Mouse (Mus musculus): Measurements from ENCODE around the gene Cfap77. TPM values are rescaled to one million over a fixed set of nuclear protein-coding genes. Genes with fewer than 3 reads are reported as not detected.
"Not testable (repeated sequence)": the region's sequence is repeated elsewhere in the genome, so short reads cannot be mapped to it uniquely, and the experiment has no call there.

The Cfap77 gene
- polyA plus RNA-seq (2016; fragmentation: Nextera tagmentation; extraction: Ambion mirVana): 0.29 and 0.44 TPM in 2 replicates

GRCm38 (mm10) chr2:29054991-29055390 is at the start of gene Cfap77:
Cfap77 (minus strand) TSS chr2:29055066.
- Histone ChIP-seq H3K27ac (peak within 1 kb of the TSS; percentile 87), H3K9me3 (replicated peaks) (no peaks in the 10 kb centered on the region), H3K4me3 (peak within 1 kb of the TSS; percentile 63), H3K27me3 (ENCODE audit: low read depth, poor library complexity, severe bottlenecking) (peaks cover 73% of the 10 kb centered on the region), H3K4me1 (peaks cover 10% of the 10 kb centered on the region), H3K36me3 (no peaks in the 10 kb centered on the region)
- WGBS: under 1% methylated on average over 25 of the region's 25 CpGs
- DNase-seq (ENCODE audit: low spot score): peak; percentile 76

GRCm38 (mm10) chr2:29102416-29103377 is 47.8 kb upstream of the Cfap77 start:
- H3K27me3 ChIP-seq (ENCODE audit: low read depth, poor library complexity, severe bottlenecking); DNase-seq (ENCODE audit: low spot score); H3K27ac ChIP-seq; H3K9me3 ChIP-seq (replicated peaks); H3K4me1 ChIP-seq; H3K36me3 ChIP-seq; H3K4me3 ChIP-seq: not testable (repeated sequence)
- WGBS: 86% methylated on average over 10 of the region's 10 CpGs

- H3K36me3 ChIP-seq: no peaks in the 10 kb centered on the region
- H3K9me3 ChIP-seq (replicated peaks): no peaks in the 10 kb centered on the region
- WGBS: 79% methylated on average over 7 of the region's 7 CpGs
- H3K4me1 ChIP-seq: peaks cover 5% of the 10 kb centered on the region
- no peak overlapping the region for H3K27ac ChIP-seq
- H3K4me3 ChIP-seq: no peak overlapping the region
- DNase-seq (ENCODE audit: low spot score): no peak
- H3K27me3 ChIP-seq (ENCODE audit: low read depth, poor library complexity, severe bottlenecking): no peaks in the 10 kb centered on the region
These were observed 46.1 kb upstream of the Cfap77 start for GRCm38 (mm10) chr2:29100822-29101534.

GRCm38 (mm10) chr2:29099646-29100045 is 44.8 kb upstream of the Cfap77 start:
- H3K4me1 ChIP-seq: peaks cover 5% of the 10 kb centered on the region
- no peak for DNase-seq (ENCODE audit: low spot score)
- no peaks in the 10 kb centered on the region for H3K36me3 ChIP-seq
- H3K27ac ChIP-seq: no peak overlapping the region
- H3K4me3 ChIP-seq: no peak overlapping the region
- no peaks in the 10 kb centered on the region for H3K9me3 ChIP-seq (replicated peaks)
- 91% methylated on average over 14 of the region's 14 CpGs for WGBS
- no peaks in the 10 kb centered on the region for H3K27me3 ChIP-seq (ENCODE audit: low read depth, poor library complexity, severe bottlenecking)

- WGBS: 66% methylated on average over 8 of the region's 8 CpGs
- peaks cover 5% of the 10 kb centered on the region for H3K4me1 ChIP-seq
- DNase-seq (ENCODE audit: low spot score): no peak
These were observed 43.9 kb upstream of the Cfap77 start for GRCm38 (mm10) chr2:29098786-29099185.

GRCm38 (mm10) chr2:29097955-29098354 is 43.1 kb upstream of the Cfap77 start:
- WGBS: 95% methylated on average over 5 of the region's 5 CpGs
- not testable (repeated sequence) for H3K27ac ChIP-seq; DNase-seq (ENCODE audit: low spot score); H3K27me3 ChIP-seq (ENCODE audit: low read depth, poor library complexity, severe bottlenecking); H3K4me1 ChIP-seq; H3K9me3 ChIP-seq (replicated peaks); H3K4me3 ChIP-seq; H3K36me3 ChIP-seq

More at GRCm38 (mm10) chr2:29098786-29099185, 43.9 kb upstream of the Cfap77 start:
- H3K9me3 ChIP-seq (replicated peaks): no peaks in the 10 kb centered on the region
- H3K36me3 ChIP-seq: no peaks in the 10 kb centered on the region
- H3K27ac ChIP-seq: peak overlapping the region; percentile 42; the same call in 1 of the 2 replicates
- no peaks in the 10 kb centered on the region for H3K27me3 ChIP-seq (ENCODE audit: low read depth, poor library complexity, severe bottlenecking)
- H3K4me3 ChIP-seq: no peak overlapping the region

GRCm38 (mm10) chr2:29097465-29097864 is 42.6 kb upstream of the Cfap77 start:
- no peaks in the 10 kb centered on the region for H3K36me3 ChIP-seq
- whole genome bisulfite sequencing: 86% methylated on average over 3 of the region's 3 CpGs

GRCm38 (mm10) chr2:29096751-29097150 is 41.9 kb upstream of the Cfap77 start:
- 80% methylated on average over 4 of the region's 4 CpGs for WGBS
- peaks cover 5% of the 10 kb centered on the region for H3K4me1 ChIP-seq
- no peaks in the 10 kb centered on the region for H3K27me3 ChIP-seq (ENCODE audit: low read depth, poor library complexity, severe bottlenecking)
- no peak for DNase-seq (ENCODE audit: low spot score)
- H3K36me3 ChIP-seq: no peaks in the 10 kb centered on the region
- no peak overlapping the region for H3K27ac ChIP-seq
- H3K9me3 ChIP-seq (replicated peaks): no peaks in the 10 kb centered on the region
- H3K4me3 ChIP-seq: no peak overlapping the region

More at GRCm38 (mm10) chr2:29097465-29097864, 42.6 kb upstream of the Cfap77 start:
- no peak for DNase-seq (ENCODE audit: low spot score)
- no peak overlapping the region for H3K27ac ChIP-seq
- no peaks in the 10 kb centered on the region for H3K27me3 ChIP-seq (ENCODE audit: low read depth, poor library complexity, severe bottlenecking)
- H3K4me3 ChIP-seq: no peak overlapping the region
- H3K9me3 ChIP-seq (replicated peaks): no peaks in the 10 kb centered on the region
- peaks cover 5% of the 10 kb centered on the region for H3K4me1 ChIP-seq

- no peak for DNase-seq (ENCODE audit: low spot score)
- no peaks in the 10 kb centered on the region for H3K36me3 ChIP-seq
- H3K27ac ChIP-seq: no peak overlapping the region
- no peaks in the 10 kb centered on the region for H3K9me3 ChIP-seq (replicated peaks)
- 93% methylated on average over 8 of the region's 8 CpGs for WGBS
- H3K4me1 ChIP-seq: peaks cover 5% of the 10 kb centered on the region
- H3K4me3 ChIP-seq: no peak overlapping the region
- no peaks in the 10 kb centered on the region for H3K27me3 ChIP-seq (ENCODE audit: low read depth, poor library complexity, severe bottlenecking)
These were observed 40.8 kb upstream of the Cfap77 start for GRCm38 (mm10) chr2:29095674-29096073.

- not testable (repeated sequence) for H3K27me3 ChIP-seq (ENCODE audit: low read depth, poor library complexity, severe bottlenecking); H3K9me3 ChIP-seq (replicated peaks); H3K4me3 ChIP-seq; H3K27ac ChIP-seq; H3K4me1 ChIP-seq; DNase-seq (ENCODE audit: low spot score)
- H3K36me3 ChIP-seq: peaks cover 32% of the 10 kb centered on the region
- 91% methylated on average over 6 of the region's 6 CpGs for WGBS
These were observed 34.4 kb upstream of the Cfap77 start for GRCm38 (mm10) chr2:29089276-29089675.

GRCm38 (mm10) chr2:29086026-29086425 is 31.2 kb upstream of the Cfap77 start:
- WGBS: 96% methylated on average over 7 of the region's 7 CpGs
- Histone ChIP-seq H3K27ac (no peak overlapping the region), H3K27me3 (ENCODE audit: low read depth, poor library complexity, severe bottlenecking) (no peaks in the 10 kb centered on the region), H3K4me1 (no peaks in the 10 kb centered on the region), H3K36me3 (peaks cover 64% of the 10 kb centered on the region), H3K9me3 (replicated peaks) (no peaks in the 10 kb centered on the region), H3K4me3 (no peak overlapping the region)
- DNase-seq (ENCODE audit: low spot score): no peak

GRCm38 (mm10) chr2:29081965-29082364 is 27.1 kb upstream of the Cfap77 start:
- no peak overlapping the region for H3K4me3 ChIP-seq
- no peak overlapping the region for H3K27ac ChIP-seq
- no peak for DNase-seq (ENCODE audit: low spot score)
- H3K27me3 ChIP-seq (ENCODE audit: low read depth, poor library complexity, severe bottlenecking): no peaks in the 10 kb centered on the region
- H3K9me3 ChIP-seq (replicated peaks): no peaks in the 10 kb centered on the region
- WGBS: 81% methylated on average over 3 of the region's 3 CpGs
- H3K4me1 ChIP-seq: no peaks in the 10 kb centered on the region
- H3K36me3 ChIP-seq: peaks cover 94% of the 10 kb centered on the region

- Histone ChIP-seq H3K36me3 (peaks cover 94% of the 10 kb centered on the region), H3K27ac (no peak overlapping the region), H3K4me3 (no peak overlapping the region), H3K4me1 (no peaks in the 10 kb centered on the region), H3K9me3 (replicated peaks) (no peaks in the 10 kb centered on the region), H3K27me3 (ENCODE audit: low read depth, poor library complexity, severe bottlenecking) (no peaks in the 10 kb centered on the region)
- WGBS: 84% methylated on average over 2 of the region's 2 CpGs
- DNase-seq (ENCODE audit: low spot score): no peak
These were observed 21.4 kb upstream of the Cfap77 start for GRCm38 (mm10) chr2:29076226-29076625.
